Mouse (Mus musculus): Measurements from ENCODE around the gene Pear1. TPM values are rescaled to one million over a fixed set of nuclear protein-coding genes. Genes with fewer than 3 reads are reported as not detected.

Pear1 gene
- total and polyA plus RNA-seq, 3 experiments: 0.20 to 1.2 (median 0.46) TPM

DNA sequence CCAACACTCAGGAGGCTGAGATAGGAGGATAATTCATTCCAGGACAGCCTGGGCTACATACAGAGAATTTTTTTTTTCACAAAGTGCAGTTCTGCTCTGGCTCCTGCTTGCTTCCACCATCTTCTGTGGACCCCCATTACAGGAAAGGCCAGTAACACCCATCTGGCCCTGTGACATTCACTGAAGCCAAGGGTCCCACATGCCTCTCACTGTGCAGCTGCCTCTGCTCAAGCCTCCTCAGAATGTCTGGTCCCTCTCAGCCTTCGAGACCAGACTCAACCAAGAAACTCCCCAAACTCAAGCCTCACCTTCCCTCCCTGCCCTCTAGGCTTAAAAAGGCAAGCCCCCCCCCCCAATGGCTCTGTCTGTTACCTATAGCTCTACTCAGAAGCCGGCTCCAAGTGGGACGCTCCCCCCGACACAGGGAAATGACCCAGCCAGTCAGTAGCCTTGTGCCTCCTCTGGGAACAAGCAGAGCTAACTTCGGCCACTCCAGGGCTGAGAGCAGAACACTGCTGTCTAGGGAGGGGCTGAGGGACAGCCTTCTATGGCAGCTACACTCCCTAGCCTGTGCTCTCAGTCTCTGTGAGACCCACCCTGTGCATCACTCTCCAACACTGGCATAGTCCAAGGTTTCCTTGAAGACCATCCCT lies 58.3 kb downstream of the Pear1 start:
- peaks cover 8 to 33% of the 10 kb centered on the region in 2 experiments for H3K4me1 ChIP-seq (ENCODE audit: control insufficient read depth in 1 of 2, insufficient read depth in 2 of 2)
- peaks cover 26% of the 10 kb centered on the region for H3K27me3 ChIP-seq (replicated peaks)
- no peak overlapping the region for H3K9ac ChIP-seq (ENCODE audit: insufficient read depth, low read depth)
- H3K36me3 ChIP-seq (replicated peaks in 1 of 2; ENCODE audit: control insufficient read depth in 1 of 2, insufficient read depth in 1 of 2, low read length in 1 of 2): no peaks in the 10 kb centered on the region
- in situ Hi-C loops (cut with MboI; ENCODE audit: low pct_ligation_motif_present, low pct_unique_long_range_greater_than_20kb, low sequenced_read_pairs): no loop called here
- no peaks in the 10 kb centered on the region for H3K9me3 ChIP-seq (replicated peaks; ENCODE audit: low read length)
- no peak overlapping the region for H3K4me3 ChIP-seq (replicated peaks in 1 of 3; ENCODE audit: low read depth in 2 of 3, low read length in 2 of 3, poor library complexity in 1 of 3)
- H3K27ac ChIP-seq (ENCODE audit: insufficient read depth, low read depth): no peak overlapping the region
- no peak overlapping the region for H3K4me2 ChIP-seq (ENCODE audit: insufficient read depth, low read depth, poor library complexity, severe bottlenecking)
- H3K79me2 ChIP-seq (replicated peaks; ENCODE audit: control insufficient read depth, extremely low read depth, insufficient read depth, poor library complexity, severe bottlenecking): no peaks in the 10 kb centered on the region
- dilution Hi-C loops (cut with MboI; ENCODE audit: extremely low pct_ligation_motif_present, extremely low pct_unique_long_range_greater_than_20kb, low sequenced_read_pairs): no loop called here
- TF ChIP-seq UBTF (IDR thresholded peaks at IDR 0.05; ENCODE audit: low read depth, low read length): no peak
- no peak for TF ChIP-seq TCF12 (IDR thresholded peaks at IDR 0.05; ENCODE audit: low read depth, low read length)
- TF ChIP-seq HCFC1 (IDR thresholded peaks at IDR 0.05; ENCODE audit: low read depth, low read length): no peak
- no peak for DNase-seq (ENCODE audit: extremely low read depth)

DNA sequence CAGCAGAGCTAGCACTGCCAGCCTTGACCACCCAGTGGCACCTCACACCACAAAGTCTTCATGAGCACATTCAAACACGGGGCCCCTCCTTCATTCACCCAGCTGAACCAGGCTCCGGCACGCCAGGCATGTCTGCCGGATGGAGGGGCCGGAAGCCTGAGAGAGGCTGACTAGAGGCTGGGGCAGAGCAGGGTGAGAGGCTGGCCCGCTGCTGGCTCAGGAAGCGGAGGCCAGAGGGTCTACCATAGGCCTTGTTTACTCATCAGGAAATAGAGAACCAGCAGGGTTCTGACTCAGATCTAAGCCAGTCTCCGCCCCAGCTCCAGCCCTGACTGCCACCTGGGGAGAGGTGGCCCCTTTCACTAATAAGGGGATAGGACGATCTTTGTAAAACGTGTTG lies 59.0 kb downstream of the Pear1 start:
- TF ChIP-seq ZC3H11A (IDR thresholded peaks at IDR 0.05; ENCODE audit: low read depth, low read length): no peak
- TF ChIP-seq PAX5 (IDR thresholded peaks at IDR 0.05; ENCODE audit: low read length): no peak
- no peak for TF ChIP-seq CHD1 (IDR thresholded peaks at IDR 0.05; ENCODE audit: low read depth, low read length)
- no peak for TF ChIP-seq MYC (IDR thresholded peaks at IDR 0.05; ENCODE audit: low read depth, low read length)
- TF ChIP-seq JUND (conservative IDR thresholded peaks at IDR 0.05; ENCODE audit: low read depth, low read length): no peak
- TF ChIP-seq SIN3A (IDR thresholded peaks at IDR 0.05; ENCODE audit: low read length): no peak
- TF ChIP-seq ZKSCAN1 (IDR thresholded peaks at IDR 0.05; ENCODE audit: borderline replicate concordance, low read depth, low read length): no peak
- TF ChIP-seq EP300 (IDR thresholded peaks at IDR 0.05; ENCODE audit: low read length): no peak
- no peak for TF ChIP-seq KAT2A (IDR thresholded peaks at IDR 0.05; ENCODE audit: insufficient replicate concordance, low read length)
- no peak for TF ChIP-seq MAFK (IDR thresholded peaks at IDR 0.05; ENCODE audit: insufficient replicate concordance, low read length)
- no peak for TF ChIP-seq CTCF (conservative IDR thresholded peaks at IDR 0.05 in 1 of 2, IDR thresholded peaks at IDR 0.05 in 1 of 2; ENCODE audit: low read depth in 2 of 2, low read length in 2 of 2)
- TF ChIP-seq IRF4 (IDR thresholded peaks at IDR 0.05; ENCODE audit: low read depth, low read length): 0 out of 2 replicates have a peak, but pooled peaks have one; percentile 7
- TF ChIP-seq TBP (conservative IDR thresholded peaks at IDR 0.05; ENCODE audit: low read depth, low read length): no peak
- no peak for TF ChIP-seq E2F4 (IDR thresholded peaks at IDR 0.05; ENCODE audit: insufficient replicate concordance, low read depth, low read length)
- TF ChIP-seq ZMIZ1 (IDR thresholded peaks at IDR 0.05; ENCODE audit: low read depth, low read length): no peak
- TF ChIP-seq USF1 (IDR thresholded peaks at IDR 0.05; ENCODE audit: low read depth, low read length): no peak
- TF ChIP-seq UBTF (IDR thresholded peaks at IDR 0.05; ENCODE audit: low read depth, low read length): peak; percentile 78; the same call in 1 of the 2 replicates
- no peak for TF ChIP-seq RAD21 (IDR thresholded peaks at IDR 0.05; ENCODE audit: low read depth, low read length)
- H3K4me2 ChIP-seq (ENCODE audit: insufficient read depth, low read depth, poor library complexity, severe bottlenecking): no peak overlapping the region
- no peak overlapping the region for H3K9ac ChIP-seq (ENCODE audit: insufficient read depth, low read depth)
- H3K4me3 ChIP-seq (replicated peaks in 1 of 3; ENCODE audit: low read depth in 2 of 3, low read length in 2 of 3, poor library complexity in 1 of 3): no peak overlapping the region
- in situ Hi-C loops (cut with MboI; ENCODE audit: low pct_ligation_motif_present, low pct_unique_long_range_greater_than_20kb, low sequenced_read_pairs) (no loop called here), dilution Hi-C loops (cut with MboI; ENCODE audit: extremely low pct_ligation_motif_present, extremely low pct_unique_long_range_greater_than_20kb, low sequenced_read_pairs) (no loop called here)
- H3K27me3 ChIP-seq (replicated peaks): peaks cover 25% of the 10 kb centered on the region
- DNase-seq (ENCODE audit: extremely low read depth): peak; percentile 67
- H3K27ac ChIP-seq (ENCODE audit: insufficient read depth, low read depth): no peak overlapping the region
- peaks cover 8 to 33% of the 10 kb centered on the region in 2 experiments for H3K4me1 ChIP-seq (ENCODE audit: control insufficient read depth in 1 of 2, insufficient read depth in 2 of 2)
- no peaks in the 10 kb centered on the region for H3K36me3 ChIP-seq (replicated peaks in 1 of 2; ENCODE audit: control insufficient read depth in 1 of 2, insufficient read depth in 1 of 2, low read length in 1 of 2)
- no peaks in the 10 kb centered on the region for H3K9me3 ChIP-seq (replicated peaks; ENCODE audit: low read length)
- H3K79me2 ChIP-seq (replicated peaks; ENCODE audit: control insufficient read depth, extremely low read depth, insufficient read depth, poor library complexity, severe bottlenecking): no peaks in the 10 kb centered on the region

Data from CH12.LX (cell line).